Mouse (Mus musculus) CH12.LX (cell line): ENCODE data around the gene Mok.

Experiments
- CTCF ChIP-seq, 2 experiments: IDR thresholded peaks in 1 of 2; conservative IDR thresholded peaks in 1 of 2; 2 replicates each; pipeline ENCODE4 v1.5.1; 2011 to 2012; ENCODE audit warnings: low read depth in 2 of 2, low read length in 2 of 2, improper control_type of control experiment in 1 of 2, inconsistent platforms in 1 of 2, mild to moderate bottlenecking in 1 of 2, moderate library complexity in 1 of 2
- POLR2A ChIP-seq: IDR thresholded peaks from 2 replicates; pipeline ENCODE4 v1.6.1; 2011; ENCODE audit warnings: low read depth, mild to moderate bottlenecking, improper control_type of control experiment, low read length

- no peak for TF ChIP-seq CTCF (conservative IDR thresholded peaks at IDR 0.05 in 1 of 2, IDR thresholded peaks at IDR 0.05 in 1 of 2; ENCODE audit: low read depth in 2 of 2, low read length in 2 of 2)
- no peak; the same call in 1 of the 2 replicates for TF ChIP-seq POLR2A
These were observed 64.9 kb downstream of the Mok start for GRCm38 (mm10) chr12:110775628-110776426.
